Comparison of ENCODE assay signal across 24 mouse cellular contexts in genomic region chr11:4620017-4620485, GRCm38 (mm10). TPM values are rescaled to one million over a fixed set of nuclear protein-coding genes. Genes with fewer than 3 reads are reported as not detected.
DNase-seq lines count a peak whose midpoint lies in the region; ATAC-seq and TF ChIP-seq lines count a peak whose summit lies in the region.
"Had no signal": no experiment of that assay in that cellular context is flagged by ENCODE, and none has a peak within 500 bp of the region (broad histone marks: within the 10 kb centered on the region; RNA-seq: fewer than 3 reads in every experiment).

Gene Gm11032, plus strand, starts transcription at chr11:4620067.

- no peak for TF ChIP-seq EP300 in heart, adult 2 months (IDR thresholded peaks at IDR 0.05; ENCODE audit: insufficient read depth, low read depth, low read length)
- TF ChIP-seq EP300 in liver, postnatal 0 days (IDR thresholded peaks at IDR 0.05; ENCODE audit: low read depth), result no peak

- peak within 1 kb of the TSS; percentile 19 for H3K9ac ChIP-seq in heart, adult 2 months (ENCODE audit: low read depth, low read length)
- H3K9ac ChIP-seq in heart, embryonic 15.5 days, result peak within 1 kb of the TSS; percentile 21; the same call in 1 of the 2 replicates
- no peak within 1 kb of the TSS for H3K9ac ChIP-seq in liver, postnatal 0 days (replicated peaks)
- H3K9ac ChIP-seq: forebrain, postnatal 0 days; hindbrain, embryonic 14.5 days; limb, embryonic 15.5 days; midbrain, embryonic 12.5 days had no signal

- H3K4me1 ChIP-seq in heart, adult 2 months (ENCODE audit: control insufficient read depth, insufficient read depth, low read length), result peaks cover 7% of the 10 kb centered on the region
- peaks cover 13% of the 10 kb centered on the region for H3K4me1 ChIP-seq in heart, embryonic 15.5 days (replicated peaks)
- H3K4me1 ChIP-seq in liver, postnatal 0 days (ENCODE audit: insufficient read depth), result no peaks in the 10 kb centered on the region
- H3K4me1 ChIP-seq: limb, embryonic 15.5 days; midbrain, embryonic 12.5 days had no signal

- H3K27ac ChIP-seq in heart, adult 2 months, result peak within 1 kb of the TSS; percentile 42
- peak within 1 kb of the TSS; percentile 53 for H3K27ac ChIP-seq in heart, embryonic 15.5 days
- H3K27ac ChIP-seq in liver, postnatal 0 days (ENCODE audit: low read depth), result no peak within 1 kb of the TSS
- H3K27ac ChIP-seq: hindbrain, embryonic 14.5 days; limb, embryonic 15.5 days; macrophage; midbrain, embryonic 12.5 days had no signal

- H3K36me3 ChIP-seq in heart, adult 2 months (ENCODE audit: control insufficient read depth, insufficient read depth, low read length), result no peaks in the 10 kb centered on the region
- no peaks in the 10 kb centered on the region for H3K36me3 ChIP-seq in heart, embryonic 15.5 days
- H3K36me3 ChIP-seq in liver, postnatal 0 days (replicated peaks; ENCODE audit: insufficient read depth, low read length), result no peaks in the 10 kb centered on the region
- H3K36me3 ChIP-seq: G1E; limb, embryonic 15.5 days; midbrain, embryonic 12.5 days had no signal

- ATAC-seq in heart, embryonic 15.5 days (replicated peaks; ENCODE audit: insufficient number of reproducible peaks, insufficient read depth, low FRiP score, low read depth), result no peak
- ATAC-seq in activated CD4-positive, CD25-positive, alpha-beta regulatory T cell, adult 4 months, result no peak
- no peak for ATAC-seq in liver, postnatal 0 days
- ATAC-seq: forebrain, postnatal 0 days had no signal

- H3K9me3 ChIP-seq in heart, embryonic 15.5 days (replicated peaks), result no peaks in the 10 kb centered on the region
- no peaks in the 10 kb centered on the region for H3K9me3 ChIP-seq in liver, postnatal 0 days (ENCODE audit: low read length)
- H3K9me3 ChIP-seq: G1E; limb, embryonic 15.5 days; midbrain, embryonic 12.5 days had no signal

- intact Hi-C loops in heart, adult 2 months (cut with DNase I), result no loop called here
- intact Hi-C loops in heart, postnatal 25 days (cut with DNase I), result no loop called here
- intact Hi-C loops in left cerebral cortex, postnatal 4 days (cut with DNase I), result no loop called here
- intact Hi-C loops in left cerebral cortex, postnatal 36 days (cut with DNase I), result no loop called here

- H3K4me3 ChIP-seq in heart, adult 2 months, result peak within 1 kb of the TSS; percentile 43
- peak within 1 kb of the TSS; percentile 19 for H3K4me3 ChIP-seq in heart, embryonic 15.5 days
- H3K4me3 ChIP-seq in liver, postnatal 0 days (ENCODE audit: low read depth, low read length), result no peak within 1 kb of the TSS
- H3K4me3 ChIP-seq: erythroblast, embryonic 14.5 days; limb, embryonic 15.5 days; midbrain, embryonic 12.5 days had no signal

- no peaks in the 10 kb centered on the region for H3K79me2 ChIP-seq in heart, adult 2 months (replicated peaks; ENCODE audit: control insufficient read depth, insufficient read depth, low read length)

- DNase-seq in heart, adult 2 months, result no peak
- DNase-seq in heart, postnatal 25 days (ENCODE audit: low spot score), result no peak
- peak; percentile 39 to 49 for DNase-seq in left cerebral cortex, adult 18-20 months (ENCODE audit: low spot score in 2 of 2)
- DNase-seq in left cerebral cortex, postnatal 4 days, result no peak
- peak; percentile 46 to 55 for DNase-seq in left cerebral cortex, postnatal 36 days (ENCODE audit: low spot score in 2 of 2)
- DNase-seq in liver, postnatal 0 days, result no peak
- DNase-seq: adrenal gland, adult 8-10 months; cerebellum, adult 9-11 months; forebrain, postnatal 0 days; kidney, adult 11 months; kidney, postnatal 4 days; layer of hippocampus, postnatal 36 days; lung, adult 18-20 months; thymus, postnatal 36 days had no signal

- 28% methylated on average over 16 of the region's 16 CpGs for WGBS in heart, adult 2 months
- WGBS in heart, embryonic 15.5 days, result 30% methylated on average over 16 of the region's 16 CpGs
- WGBS in liver, postnatal 0 days (ENCODE audit: insufficient replicate concordance), result 70% methylated on average over 16 of the region's 16 CpGs

- H3K4me2 ChIP-seq in heart, embryonic 15.5 days, result peak within 1 kb of the TSS; percentile 57
- no peak within 1 kb of the TSS for H3K4me2 ChIP-seq in liver, postnatal 0 days (ENCODE audit: low read depth, low read length)
- H3K4me2 ChIP-seq: hindbrain, embryonic 14.5 days; limb, embryonic 15.5 days; midbrain, embryonic 12.5 days had no signal

- no peak for TF ChIP-seq CTCF in heart, adult 2 months (IDR thresholded peaks at IDR 0.05)
- no peak for TF ChIP-seq CTCF in liver, postnatal 0 days (IDR thresholded peaks at IDR 0.05; ENCODE audit: low read depth)

- no peaks in the 10 kb centered on the region for H3K27me3 ChIP-seq in heart, adult 2 months (ENCODE audit: control insufficient read depth, insufficient read depth, low read length)
- H3K27me3 ChIP-seq in heart, embryonic 15.5 days, result no peaks in the 10 kb centered on the region
- H3K27me3 ChIP-seq in liver, postnatal 0 days (ENCODE audit: insufficient read depth, low read length), result no peaks in the 10 kb centered on the region
- H3K27me3 ChIP-seq: limb, embryonic 15.5 days; midbrain, embryonic 12.5 days had no signal

- TF ChIP-seq POLR2A in heart, adult 2 months (IDR thresholded peaks at IDR 0.05; ENCODE audit: insufficient read depth, low read depth, low read length), result no peak

RNA-seq across cellular contexts. Expression of gene Gm11032, which starts in this region (rescaled TPM):
- not detected for total RNA-seq in heart, adult 2 months (2021)
- polyA plus RNA-seq in heart, adult 2 months (2012; rRNA removed), result not detected in 2 replicates
- total RNA-seq in heart, postnatal 25 days (2021), result not detected
- total RNA-seq in left cerebral cortex, adult 18-20 months (2021), result not detected
- not detected for total RNA-seq in left cerebral cortex, postnatal 4 days (2021)
- polyA plus RNA-seq in heart, embryonic 15.5 days (2015; fragmentation: Nextera tagmentation; extraction: Ambion mirVana), result not detected in 2 replicates
- total RNA-seq in left cerebral cortex, postnatal 36 days (2021), result not detected
- polyA plus RNA-seq in activated CD4-positive, CD25-positive, alpha-beta regulatory T cell, adult 4 months (2017; shearing (Covaris generic)), result not detected
- polyA plus RNA-seq in liver, postnatal 0 days (2015; fragmentation: Nextera tagmentation; extraction: Ambion mirVana), result not detected in 2 replicates
- total RNA-seq: adrenal gland, adult 8-10 months; forebrain, postnatal 0 days; G1E; gastrocnemius, postnatal 4 days; layer of hippocampus, postnatal 36 days had no signal
- polyA plus RNA-seq: erythroblast, embryonic 14.5 days; forebrain, postnatal 0 days; G1E; hindbrain, embryonic 14.5 days; limb, embryonic 15.5 days; macrophage; midbrain, embryonic 12.5 days; stomach, embryonic 16.5 days had no signal

Comparison
In these comparisons a context has a peak if more than half of its experiments do, and no peak if none do; other contexts are left out.
1. Peak in DNase-seq in left cerebral cortex, adult 18-20 months; RNA of the gene not detected or under 1 TPM.
2. Peak in DNase-seq in left cerebral cortex, postnatal 36 days; RNA of the gene not detected or under 1 TPM.